Mouse (Mus musculus) lung, postnatal 0 days (tissue): ENCODE data around the gene Ptch1. TPM values are rescaled to one million over a fixed set of nuclear protein-coding genes. Genes with fewer than 3 reads are reported as not detected.

Experiments used
- ATAC-seq: fragments of 200-750 bp; cut with Nextera tagmentation; 2 replicates; pipeline ENCODE4 v1.8.0; 2017; ENCODE audit warnings: moderate library complexity
- DNase-seq: peaks from one replicate; pipeline ENCODE4 v3.0.0-alpha.2; 2016; ENCODE audit warnings: low spot score
- H3K27ac ChIP-seq: fragments of 300-500 bp; sonication (generic); 2 replicates; pipeline ENCODE4 v1.5.1; 2014; ENCODE audit warnings: antibody characterized with exemption, mild to moderate bottlenecking, low read length, mixed read lengths
- H3K27me3 ChIP-seq: fragments of 300-500 bp; sonication (generic); replicated peaks from 2 replicates; pipeline ENCODE4 v1.6.1; 2014; ENCODE audit warnings: low read length, mixed read lengths; ENCODE audit not compliant: insufficient read depth
- H3K36me3 ChIP-seq: fragments of 300-500 bp; sonication (generic); 2 replicates; pipeline ENCODE4 v1.6.1; 2014; ENCODE audit warnings: low read length, mixed read lengths; ENCODE audit not compliant: insufficient read depth
- H3K4me1 ChIP-seq: fragments of 300-500 bp; sonication (generic); 2 replicates; pipeline ENCODE4 v1.6.1; 2014; ENCODE audit warnings: antibody characterized with exemption, low read depth, low read length, mixed read lengths; ENCODE audit not compliant: insufficient read depth
- H3K4me2 ChIP-seq: fragments of 300-500 bp; sonication (generic); replicated peaks from 2 replicates; pipeline ENCODE4 v1.6.1; 2014; ENCODE audit warnings: low read depth, mild to moderate bottlenecking, low read length, moderate library complexity, mixed read lengths
- H3K4me3 ChIP-seq: fragments of 300-500 bp; sonication (generic); 2 replicates; pipeline ENCODE4 v1.5.1; 2014; ENCODE audit warnings: low read depth, low read length
- H3K9ac ChIP-seq: fragments of 300-500 bp; sonication (generic); replicated peaks from 2 replicates; pipeline ENCODE4 v1.6.1; 2014; ENCODE audit warnings: low read depth, mild to moderate bottlenecking
- H3K9me3 ChIP-seq: fragments of 300-500 bp; sonication (generic); 2 replicates; pipeline ENCODE4 v1.6.1; 2016; ENCODE audit warnings: low read length, mixed read lengths
- CTCF ChIP-seq: IDR thresholded peaks from 2 replicates; pipeline ENCODE4 v1.5.1; 2016; ENCODE audit warnings: antibody characterized with exemption, mild to moderate bottlenecking
- EP300 ChIP-seq: IDR thresholded peaks from 2 replicates; pipeline ENCODE4 v1.6.1; 2016; ENCODE audit warnings: antibody characterized with exemption, mild to moderate bottlenecking, control low read depth
- WGBS: fragments of 180-500 bp; shearing (Covaris S2); extraction: QIAGEN DNeasy Blood & Tissue Kit; methylation state at CpG from one replicate; pipeline ENCODE4 v1.1.7; 2014; 5-methylcytosine and 5-hydroxymethylcytosine counted together
- polyA plus RNA-seq: library from polyadenylated mRNA; unstranded; fragments of >200 nt; fragmentation: Nextera tagmentation; extraction: Ambion mirVana; gene quantifications from 2 replicates; pipeline ENCODE4 v1.2.1, GENCODE M21; 2015

The Ptch1 gene
- polyA plus RNA-seq, 1 experiment from 2014 or later: 15.2 TPM

GRCm38 (mm10) chr13:63593469-63594050, 20.2 kb upstream of the Ptch1 start:
- DNase-seq: no peak

DNA sequence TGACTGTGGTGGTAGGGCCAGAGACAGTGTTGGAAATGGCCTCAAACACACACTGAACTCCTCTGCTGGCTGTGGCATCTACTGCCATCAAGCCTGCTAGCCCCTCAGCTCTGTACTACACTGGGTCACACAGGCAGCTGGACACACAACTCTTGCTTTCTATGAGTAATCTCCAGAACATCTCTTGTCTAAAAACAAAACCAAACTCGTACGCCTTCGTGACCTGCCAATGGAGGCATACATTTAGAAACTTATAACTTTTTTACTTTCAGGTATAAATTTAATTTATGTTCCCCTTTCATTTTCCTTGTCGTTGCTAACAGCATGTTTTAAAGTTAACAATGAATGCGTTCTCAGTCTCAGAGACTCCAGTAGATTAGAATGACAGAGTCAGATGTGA, 19.4 kb upstream of the Ptch1 start:
- H3K27me3 ChIP-seq: no peaks in the 10 kb centered on the region
- 86% methylated on average over 5 of the region's 5 CpGs for WGBS
- no peak for DNase-seq

More at GRCm38 (mm10) chr13:63593469-63594050, 20.2 kb upstream of the Ptch1 start:
- ATAC-seq: peak; percentile 32; the same call in 1 of the 2 replicates
- Histone ChIP-seq H3K4me1 (peaks cover 4% of the 10 kb centered on the region; the same call in 1 of the 2 replicates), H3K9ac (no peak overlapping the region), H3K36me3 (no peaks in the 10 kb centered on the region), H3K9me3 (no peaks in the 10 kb centered on the region), H3K4me3 (no peak overlapping the region), H3K4me2 (no peak overlapping the region), H3K27ac (no peak overlapping the region), H3K27me3 (no peaks in the 10 kb centered on the region)
- TF ChIP-seq EP300: no peak
- TF ChIP-seq CTCF: no peak
- WGBS: 83% methylated on average over 13 of the region's 13 CpGs

GRCm38 (mm10) chr13:63574601-63575000, 1.2 kb upstream of the Ptch1 start:
- H3K36me3 ChIP-seq: no peaks in the 10 kb centered on the region
- no peak for ATAC-seq
- H3K4me2 ChIP-seq: no peak overlapping the region
- no peak overlapping the region for H3K9ac ChIP-seq
- no peak overlapping the region for H3K4me3 ChIP-seq
- H3K4me1 ChIP-seq: no peaks in the 10 kb centered on the region
- H3K9me3 ChIP-seq: no peaks in the 10 kb centered on the region
- no peaks in the 10 kb centered on the region for H3K27me3 ChIP-seq
- no peak overlapping the region for H3K27ac ChIP-seq
- no peak for TF ChIP-seq CTCF
- TF ChIP-seq EP300: no peak
- DNase-seq: peak; percentile 27
- WGBS: 43% methylated on average over 4 of the region's 4 CpGs

More for the DNA sequence above, 19.4 kb upstream of the Ptch1 start:
- H3K27ac ChIP-seq: no peak overlapping the region
- H3K4me1 ChIP-seq: peaks cover 4% of the 10 kb centered on the region; the same call in 1 of the 2 replicates
- H3K36me3 ChIP-seq: no peaks in the 10 kb centered on the region
- no peak overlapping the region for H3K9ac ChIP-seq
- no peaks in the 10 kb centered on the region for H3K9me3 ChIP-seq
- no peak for ATAC-seq
- no peak overlapping the region for H3K4me3 ChIP-seq
- TF ChIP-seq CTCF: no peak
- TF ChIP-seq EP300: no peak
- no peak overlapping the region for H3K4me2 ChIP-seq

DNA sequence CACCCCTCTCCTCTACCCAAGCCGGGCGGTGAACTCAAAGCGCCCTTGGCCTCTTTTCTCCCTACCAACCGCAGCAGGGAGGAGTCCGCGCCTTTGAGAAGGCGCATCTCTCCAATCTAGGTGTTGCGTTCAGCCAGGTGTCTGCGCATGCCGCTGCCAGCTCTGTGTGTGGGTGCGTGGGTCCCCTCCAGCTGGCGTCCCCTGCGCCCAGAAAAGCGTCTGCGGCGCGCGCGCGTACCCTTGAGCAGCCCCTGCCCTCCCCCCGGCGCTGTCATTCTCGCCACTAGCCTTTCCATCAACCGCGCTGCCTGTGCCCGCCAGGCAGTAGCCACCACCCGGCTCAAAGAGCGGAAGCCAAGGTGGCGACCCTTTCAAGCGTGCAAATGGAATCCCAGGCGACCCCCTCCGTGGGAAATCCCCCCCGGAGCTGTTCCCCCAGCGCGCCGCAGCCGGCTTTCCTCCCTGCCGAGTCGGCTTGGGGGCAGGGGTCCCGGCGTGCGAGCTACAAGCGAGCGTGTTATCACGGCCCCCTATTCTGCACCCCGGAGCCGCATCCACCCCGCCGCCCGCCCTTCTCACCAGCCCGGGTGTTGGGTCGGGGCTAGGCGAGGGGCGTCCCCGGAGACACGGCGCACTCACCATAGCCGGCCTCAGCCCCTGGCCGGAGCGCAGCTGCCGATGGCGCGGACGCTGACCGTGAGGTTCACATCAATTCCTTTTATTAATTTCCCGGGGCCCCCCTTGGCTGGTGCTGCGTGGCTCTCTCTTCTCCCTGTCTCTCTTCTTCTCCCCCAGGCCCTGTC, 744 bp downstream of the Ptch1 start:
- Histone ChIP-seq H3K9me3 (no peaks in the 10 kb centered on the region), H3K27ac (peak overlapping the region; percentile 61), H3K4me2 (peak overlapping the region; percentile 99), H3K4me1 (no peaks in the 10 kb centered on the region), H3K27me3 (no peaks in the 10 kb centered on the region), H3K4me3 (peak overlapping the region; percentile 63), H3K9ac (peak overlapping the region; percentile 59), H3K36me3 (no peaks in the 10 kb centered on the region)
- DNase-seq (peak; percentile 27), ATAC-seq (peak; percentile 12; the same call in 1 of the 2 replicates)
- WGBS: under 1% methylated on average over 55 of the region's 67 CpGs
- no peak for TF ChIP-seq EP300
- TF ChIP-seq CTCF: no peak

DNA sequence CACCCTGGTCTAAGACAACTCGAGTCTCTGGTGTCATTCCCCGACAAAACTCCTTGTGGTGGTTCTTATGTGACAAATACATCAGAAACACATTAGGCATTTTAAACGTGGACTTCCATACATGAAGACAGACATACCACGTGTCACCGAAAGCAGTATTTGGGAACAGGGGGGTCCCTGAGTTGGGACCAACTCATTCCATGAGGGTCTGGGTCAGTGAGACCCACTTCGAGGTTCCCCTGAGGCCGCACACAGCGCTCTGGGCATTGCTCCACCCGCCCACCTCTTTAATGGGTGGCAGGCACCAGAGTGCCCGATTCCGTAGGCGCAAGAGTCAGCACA, 1.3 kb downstream of the Ptch1 start:
- H3K4me3 ChIP-seq: peak overlapping the region; percentile 63
- H3K9me3 ChIP-seq: no peaks in the 10 kb centered on the region
- no peaks in the 10 kb centered on the region for H3K36me3 ChIP-seq
- no peaks in the 10 kb centered on the region for H3K27me3 ChIP-seq
- H3K27ac ChIP-seq: peak overlapping the region; percentile 61
- WGBS: 5% methylated on average over 12 of the region's 12 CpGs
- H3K9ac ChIP-seq: peak overlapping the region; percentile 59
- H3K4me2 ChIP-seq: peak overlapping the region; percentile 99
- no peaks in the 10 kb centered on the region for H3K4me1 ChIP-seq
- ATAC-seq: no peak
- no peak for DNase-seq
- TF ChIP-seq CTCF (no peak), EP300 (no peak)

DNA sequence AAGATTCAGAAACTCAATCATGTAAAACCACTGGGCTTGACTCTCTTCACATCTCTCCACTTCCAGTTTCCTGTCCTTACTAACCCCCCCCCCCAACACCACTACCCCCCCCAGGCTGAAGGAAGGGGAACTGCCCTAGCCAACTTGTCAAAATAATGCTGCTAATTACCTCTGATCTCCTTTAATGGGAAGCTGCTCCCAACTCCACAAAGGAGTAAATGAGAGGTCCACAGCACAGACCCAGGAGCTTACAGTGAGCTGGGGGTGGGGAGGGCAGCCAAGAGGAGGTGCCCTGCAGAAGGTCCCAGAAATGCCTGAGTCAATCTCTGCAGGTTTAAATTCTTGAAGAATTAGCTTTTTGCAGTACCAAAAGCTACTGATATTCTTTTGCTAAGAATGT, 2.9 kb downstream of the Ptch1 start:
- H3K27me3 ChIP-seq: no peaks in the 10 kb centered on the region
- H3K9ac ChIP-seq: no peak overlapping the region
- ATAC-seq: no peak

More for the DNA sequence above, 2.9 kb downstream of the Ptch1 start:
- H3K4me3 ChIP-seq: no peak overlapping the region
- no peak for TF ChIP-seq EP300
- TF ChIP-seq CTCF: no peak
- H3K4me2 ChIP-seq: no peak overlapping the region
- H3K36me3 ChIP-seq: no peaks in the 10 kb centered on the region
- no peak overlapping the region for H3K27ac ChIP-seq
- H3K9me3 ChIP-seq: no peaks in the 10 kb centered on the region
- peak; percentile 10 for DNase-seq
- no peaks in the 10 kb centered on the region for H3K4me1 ChIP-seq
